Mouse (Mus musculus): ENCODE measurements around the gene Inmt. TPM values are rescaled to one million over a fixed set of nuclear protein-coding genes. Genes with fewer than 3 reads are reported as not detected.

Inmt gene
- polyA plus RNA-seq, 1 experiment from 2014 or later = 0.19 TPM

DNA sequence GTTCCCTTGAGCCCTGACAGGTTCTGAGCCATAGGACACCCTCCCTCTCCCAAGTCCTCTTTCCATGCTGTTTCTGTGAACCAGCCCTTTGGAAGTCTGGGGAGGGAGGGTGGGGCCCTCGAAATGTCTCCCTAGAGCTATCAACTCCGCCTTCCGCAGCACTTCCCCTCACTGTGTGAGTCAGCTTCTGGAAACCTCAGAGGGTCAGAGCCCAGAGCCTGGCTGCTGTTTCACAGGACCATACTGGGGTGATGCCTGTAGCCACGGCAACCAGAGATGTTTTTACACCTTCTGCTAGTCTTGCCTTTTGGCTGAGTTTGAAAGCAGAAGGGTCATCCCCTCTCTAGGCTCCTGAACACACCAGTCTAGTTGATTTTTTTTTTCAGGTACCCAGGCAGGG is 51.8 kb downstream of the Inmt start:
- H3K27ac ChIP-seq (ENCODE audit: low read length) = no peak overlapping the region
- H3K9me3 ChIP-seq (ENCODE audit: control insufficient read depth, low read length) = no peaks in the 10 kb centered on the region
- WGBS = 27% methylated on average over 4 of the region's 4 CpGs
- H3K36me3 ChIP-seq (ENCODE audit: control insufficient read depth, insufficient read depth, low read length) = no peaks in the 10 kb centered on the region
- no peaks in the 10 kb centered on the region; the same call in 1 of the 2 replicates for H3K4me1 ChIP-seq (replicated peaks; ENCODE audit: control insufficient read depth, insufficient read depth, low read length)
- H3K9ac ChIP-seq (ENCODE audit: low read length) = no peak overlapping the region
- ATAC-seq (ENCODE audit: low read depth) = no peak
- H3K4me3 ChIP-seq (ENCODE audit: low read length) = no peak overlapping the region
- H3K4me2 ChIP-seq (ENCODE audit: low read depth, low read length) = no peak overlapping the region
- H3K27me3 ChIP-seq (ENCODE audit: control insufficient read depth, insufficient read depth, low read depth, low read length) = peaks cover 9% of the 10 kb centered on the region

Other genes with a start within 250 kb of the Inmt start
- 9.5 and 9.9 TPM in 2 replicates for gene Nod1, start 202.4 kb downstream of the Inmt start, polyA plus RNA-seq (2015; fragmentation: Nextera tagmentation; extraction: Ambion mirVana)
- 5.9 and 6.1 TPM in 2 replicates for gene Ggct, start 182.1 kb downstream of the Inmt start, polyA plus RNA-seq (2015; fragmentation: Nextera tagmentation; extraction: Ambion mirVana)
- 120 and 122 TPM in 2 replicates for gene Gars, start 137.0 kb downstream of the Inmt start, polyA plus RNA-seq (2015; fragmentation: Nextera tagmentation; extraction: Ambion mirVana)
- gene Crhr2, start 42.0 kb downstream of the Inmt start, polyA plus RNA-seq (2015; fragmentation: Nextera tagmentation; extraction: Ambion mirVana) = 0.35 and 0.47 TPM in 2 replicates
- 18.5 and 18.6 TPM in 2 replicates for gene Mindy4, start 28.3 kb upstream of the Inmt start, polyA plus RNA-seq (2015; fragmentation: Nextera tagmentation; extraction: Ambion mirVana)
- 70.5 and 84.9 TPM in 2 replicates for gene Aqp1, start 161.4 kb upstream of the Inmt start, polyA plus RNA-seq (2015; fragmentation: Nextera tagmentation; extraction: Ambion mirVana)
- gene Ghrhr, start 201.3 kb upstream of the Inmt start, polyA plus RNA-seq (2015; fragmentation: Nextera tagmentation; extraction: Ambion mirVana) = 0.10 TPM in 1 of 2 replicates, not detected in the other